ENCODE assay signal across 30 mouse cellular contexts in genomic region chr14:123488575-123489207, GRCm38 (mm10).
DNase-seq lines count a peak whose midpoint lies in the region; ATAC-seq and TF ChIP-seq lines count a peak whose summit lies in the region.
"Had no signal": no experiment of that assay in that cellular context is flagged by ENCODE, and none has a peak within 500 bp of the region (broad histone marks: within the 10 kb centered on the region; RNA-seq: fewer than 3 reads in every experiment).

No protein-coding gene starts in this region.

- no peaks in the 10 kb centered on the region for H3K9me3 ChIP-seq in forebrain, embryonic 14.5 days (replicated peaks; ENCODE audit: control insufficient read depth, low read length)
- no peaks in the 10 kb centered on the region for H3K9me3 ChIP-seq in forebrain, postnatal 0 days (ENCODE audit: low read length)
- H3K9me3 ChIP-seq in hindbrain, embryonic 12.5 days (replicated peaks): no peaks in the 10 kb centered on the region
- H3K9me3 ChIP-seq in hindbrain, postnatal 0 days (ENCODE audit: low read length): no peaks in the 10 kb centered on the region
- H3K9me3 ChIP-seq in midbrain, embryonic 12.5 days: no peaks in the 10 kb centered on the region
- no peaks in the 10 kb centered on the region for H3K9me3 ChIP-seq in midbrain, postnatal 0 days (ENCODE audit: low read length)
- H3K9me3 ChIP-seq: embryonic facial prominence, embryonic 13.5 days; embryonic facial prominence, embryonic 15.5 days; forebrain, embryonic 10.5 days; forebrain, embryonic 12.5 days; forebrain, embryonic 15.5 days; G1E had no signal

- no peak overlapping the region for H3K9ac ChIP-seq in forebrain, embryonic 14.5 days (ENCODE audit: low read length)
- H3K9ac ChIP-seq in forebrain, postnatal 0 days: no peak overlapping the region
- H3K9ac ChIP-seq in hindbrain, embryonic 12.5 days: no peak overlapping the region
- no peak overlapping the region for H3K9ac ChIP-seq in hindbrain, postnatal 0 days (replicated peaks; ENCODE audit: low read length)
- H3K9ac ChIP-seq in midbrain, embryonic 12.5 days (replicated peaks): no peak overlapping the region
- H3K9ac ChIP-seq in midbrain, postnatal 0 days (replicated peaks; ENCODE audit: low read length, poor library complexity, severe bottlenecking): no peak overlapping the region
- H3K9ac ChIP-seq: embryonic facial prominence, embryonic 13.5 days; embryonic facial prominence, embryonic 15.5 days; forebrain, embryonic 12.5 days; forebrain, embryonic 15.5 days had no signal

- no peaks in the 10 kb centered on the region for H3K27me3 ChIP-seq in forebrain, embryonic 14.5 days (replicated peaks; ENCODE audit: control insufficient read depth, insufficient read depth, low read length)
- H3K27me3 ChIP-seq in forebrain, postnatal 0 days (ENCODE audit: insufficient read depth, low read length): no peaks in the 10 kb centered on the region
- H3K27me3 ChIP-seq in hindbrain, embryonic 12.5 days: no peaks in the 10 kb centered on the region
- H3K27me3 ChIP-seq in hindbrain, postnatal 0 days (ENCODE audit: insufficient read depth, low read length): no peaks in the 10 kb centered on the region
- H3K27me3 ChIP-seq in midbrain, embryonic 12.5 days: peaks cover 20% of the 10 kb centered on the region
- H3K27me3 ChIP-seq in midbrain, postnatal 0 days (ENCODE audit: insufficient read depth, low read length): no peaks in the 10 kb centered on the region
- H3K27me3 ChIP-seq: CH12.LX; embryonic facial prominence, embryonic 13.5 days; embryonic facial prominence, embryonic 15.5 days; forebrain, embryonic 12.5 days; forebrain, embryonic 15.5 days had no signal

- no peak for TF ChIP-seq CTCF in forebrain, postnatal 0 days (IDR thresholded peaks at IDR 0.05; ENCODE audit: low read depth)
- TF ChIP-seq CTCF in hindbrain, postnatal 0 days (IDR thresholded peaks at IDR 0.05; ENCODE audit: low read depth): no peak
- no peak for TF ChIP-seq CTCF in midbrain, postnatal 0 days (IDR thresholded peaks at IDR 0.05)

- 55% methylated on average over 1 of the region's 1 CpGs for WGBS in forebrain, embryonic 14.5 days
- 45% methylated on average over 1 of the region's 1 CpGs for WGBS in forebrain, postnatal 0 days
- WGBS in hindbrain, embryonic 12.5 days: 59% methylated on average over 1 of the region's 1 CpGs
- 38% methylated on average over 1 of the region's 1 CpGs for WGBS in hindbrain, postnatal 0 days
- WGBS in midbrain, embryonic 12.5 days: 53% methylated on average over 1 of the region's 1 CpGs
- 24% methylated on average over 1 of the region's 1 CpGs for WGBS in midbrain, postnatal 0 days

- H3K4me2 ChIP-seq in forebrain, embryonic 14.5 days (ENCODE audit: low read length): no peak overlapping the region
- no peak overlapping the region for H3K4me2 ChIP-seq in forebrain, postnatal 0 days (ENCODE audit: low read depth)
- H3K4me2 ChIP-seq in hindbrain, embryonic 12.5 days (replicated peaks): no peak overlapping the region
- H3K4me2 ChIP-seq in hindbrain, postnatal 0 days (ENCODE audit: low read depth, low read length): no peak overlapping the region
- H3K4me2 ChIP-seq in midbrain, embryonic 12.5 days (replicated peaks): no peak overlapping the region
- H3K4me2 ChIP-seq in midbrain, postnatal 0 days (ENCODE audit: low read depth, low read length, poor library complexity, severe bottlenecking): no peak overlapping the region
- H3K4me2 ChIP-seq: embryonic facial prominence, embryonic 13.5 days; embryonic facial prominence, embryonic 15.5 days; forebrain, embryonic 12.5 days; forebrain, embryonic 15.5 days had no signal

- DNase-seq in forebrain, embryonic 14.5 days (ENCODE audit: low spot score): peak; percentile 17
- no peak for DNase-seq in forebrain, postnatal 0 days
- DNase-seq in hindbrain, postnatal 0 days (ENCODE audit: low spot score): no peak
- DNase-seq in midbrain, postnatal 0 days (ENCODE audit: low spot score): no peak
- peak; percentile 30 for DNase-seq in retina, embryonic 14.5 days (ENCODE audit: low spot score)
- DNase-seq in retina, postnatal 1 day: no peak
- DNase-seq: adrenal gland, adult 8-10 months; adrenal gland, postnatal 14 days; adrenal gland, postnatal 36 days; B cell, adult 2 months; cerebellum, adult 11 months; cerebellum, adult 18-20 months; cerebellum, adult 8-10 months; cerebellum, adult 9-11 months; cerebellum, postnatal 14 days; cerebellum, postnatal 36 days; embryo, embryonic 11 days had no signal

- no peaks in the 10 kb centered on the region for H3K4me1 ChIP-seq in forebrain, embryonic 14.5 days (ENCODE audit: control insufficient read depth, insufficient read depth, low read length)
- no peaks in the 10 kb centered on the region for H3K4me1 ChIP-seq in forebrain, postnatal 0 days (ENCODE audit: insufficient read depth)
- H3K4me1 ChIP-seq in hindbrain, embryonic 12.5 days: no peaks in the 10 kb centered on the region
- no peaks in the 10 kb centered on the region for H3K4me1 ChIP-seq in hindbrain, postnatal 0 days (ENCODE audit: insufficient read depth, low read length)
- no peaks in the 10 kb centered on the region for H3K4me1 ChIP-seq in midbrain, embryonic 12.5 days
- no peaks in the 10 kb centered on the region for H3K4me1 ChIP-seq in midbrain, postnatal 0 days (ENCODE audit: insufficient read depth, low read length)
- H3K4me1 ChIP-seq: embryonic facial prominence, embryonic 13.5 days; embryonic facial prominence, embryonic 15.5 days; forebrain, embryonic 12.5 days; forebrain, embryonic 15.5 days had no signal

- H3K4me3 ChIP-seq in forebrain, embryonic 14.5 days (ENCODE audit: low read depth, low read length): no peak overlapping the region
- no peak overlapping the region for H3K4me3 ChIP-seq in forebrain, postnatal 0 days (ENCODE audit: low read depth, low read length)
- no peak overlapping the region for H3K4me3 ChIP-seq in hindbrain, embryonic 12.5 days
- H3K4me3 ChIP-seq in hindbrain, postnatal 0 days (ENCODE audit: low read length): no peak overlapping the region
- no peak overlapping the region for H3K4me3 ChIP-seq in midbrain, embryonic 12.5 days
- H3K4me3 ChIP-seq in midbrain, postnatal 0 days (ENCODE audit: low read depth, low read length): no peak overlapping the region
- H3K4me3 ChIP-seq: embryonic facial prominence, embryonic 13.5 days; embryonic facial prominence, embryonic 15.5 days; erythroblast, embryonic 14.5 days; forebrain, embryonic 10.5 days; forebrain, embryonic 12.5 days; forebrain, embryonic 15.5 days had no signal

- ATAC-seq in forebrain, embryonic 14.5 days: no peak
- ATAC-seq in forebrain, postnatal 0 days: no peak
- peak; percentile 48; the same call in 1 of the 2 replicates for ATAC-seq in hindbrain, embryonic 12.5 days (ENCODE audit: low FRiP score)
- ATAC-seq in hindbrain, postnatal 0 days: no peak
- ATAC-seq in midbrain, embryonic 12.5 days (ENCODE audit: low FRiP score, low read depth): peak; percentile 82
- no peak for ATAC-seq in midbrain, postnatal 0 days (ENCODE audit: low FRiP score)
- ATAC-seq: activated CD4-positive, CD25-positive, alpha-beta regulatory T cell, adult 4 months; CD4-positive, CD25-positive, alpha-beta regulatory T cell, adult 4 months; forebrain, embryonic 15.5 days; Patski had no signal

- no peak overlapping the region for H3K27ac ChIP-seq in forebrain, embryonic 14.5 days (ENCODE audit: low read depth, low read length)
- H3K27ac ChIP-seq in forebrain, postnatal 0 days (ENCODE audit: low read depth, low read length): no peak overlapping the region
- H3K27ac ChIP-seq in hindbrain, embryonic 12.5 days: no peak overlapping the region
- no peak overlapping the region for H3K27ac ChIP-seq in hindbrain, postnatal 0 days
- H3K27ac ChIP-seq in midbrain, embryonic 12.5 days (replicated peaks): no peak overlapping the region
- H3K27ac ChIP-seq in midbrain, postnatal 0 days (ENCODE audit: low read depth, low read length): no peak overlapping the region
- H3K27ac ChIP-seq: embryonic facial prominence, embryonic 13.5 days; embryonic facial prominence, embryonic 15.5 days; forebrain, embryonic 10.5 days; forebrain, embryonic 12.5 days; forebrain, embryonic 15.5 days had no signal

- H3K36me3 ChIP-seq in forebrain, embryonic 14.5 days (ENCODE audit: control insufficient read depth, insufficient read depth, low read length): no peaks in the 10 kb centered on the region
- H3K36me3 ChIP-seq in forebrain, postnatal 0 days (ENCODE audit: insufficient read depth): no peaks in the 10 kb centered on the region
- no peaks in the 10 kb centered on the region for H3K36me3 ChIP-seq in hindbrain, embryonic 12.5 days
- no peaks in the 10 kb centered on the region for H3K36me3 ChIP-seq in hindbrain, postnatal 0 days (ENCODE audit: insufficient read depth, low read length)
- H3K36me3 ChIP-seq in midbrain, embryonic 12.5 days: no peaks in the 10 kb centered on the region
- no peaks in the 10 kb centered on the region for H3K36me3 ChIP-seq in midbrain, postnatal 0 days (ENCODE audit: insufficient read depth, low read length)
- H3K36me3 ChIP-seq: embryonic facial prominence, embryonic 13.5 days; embryonic facial prominence, embryonic 15.5 days; forebrain, embryonic 10.5 days; forebrain, embryonic 12.5 days; forebrain, embryonic 15.5 days; G1E had no signal

Comparison
In these comparisons a context has a peak if more than half of its experiments do, and no peak if none do; other contexts are left out.
1. ATAC-seq: peak in hindbrain, embryonic 12.5 days (single experiment) and midbrain, embryonic 12.5 days (single experiment); none in forebrain, embryonic 14.5 days (single experiment), forebrain, postnatal 0 days (single experiment), hindbrain, postnatal 0 days (single experiment) and midbrain, postnatal 0 days (single experiment).
2. DNase-seq: peak in forebrain, embryonic 14.5 days (single experiment) and retina, embryonic 14.5 days (single experiment); none in forebrain, postnatal 0 days (single experiment), hindbrain, postnatal 0 days (single experiment), midbrain, postnatal 0 days (single experiment) and retina, postnatal 1 day (single experiment).